Mouse (Mus musculus): ENCODE measurements at regions not wholly inside any gene's neighbourhood (a gene's known extent, or its start where the extent isn't known, plus 50 kb on each side); places are given as distances from the start of the nearest gene placed in this dataset.

DNA sequence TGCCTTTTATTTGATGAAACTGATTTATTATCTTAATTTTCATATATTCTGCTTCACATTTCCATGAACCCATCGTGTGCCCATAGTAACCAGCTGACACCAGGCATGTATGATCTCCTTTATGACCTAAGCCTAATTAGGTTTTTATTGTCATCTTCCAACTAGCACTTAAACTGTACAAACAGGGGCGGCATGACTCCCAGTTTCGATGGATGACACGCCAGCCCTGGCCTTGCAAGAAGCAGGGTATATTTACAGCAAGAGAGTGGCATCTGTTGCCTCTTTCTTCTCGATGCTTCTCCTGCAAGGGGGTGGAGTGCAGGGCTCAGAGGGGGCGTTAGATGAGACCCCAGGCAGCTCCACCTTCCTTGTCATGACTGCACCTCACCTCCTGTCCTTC, 379.8 kb downstream of the Tshz3 start:
- no peak for ATAC-seq (replicated peaks; ENCODE audit: low read depth, poor library complexity, severe bottlenecking)

DNA sequence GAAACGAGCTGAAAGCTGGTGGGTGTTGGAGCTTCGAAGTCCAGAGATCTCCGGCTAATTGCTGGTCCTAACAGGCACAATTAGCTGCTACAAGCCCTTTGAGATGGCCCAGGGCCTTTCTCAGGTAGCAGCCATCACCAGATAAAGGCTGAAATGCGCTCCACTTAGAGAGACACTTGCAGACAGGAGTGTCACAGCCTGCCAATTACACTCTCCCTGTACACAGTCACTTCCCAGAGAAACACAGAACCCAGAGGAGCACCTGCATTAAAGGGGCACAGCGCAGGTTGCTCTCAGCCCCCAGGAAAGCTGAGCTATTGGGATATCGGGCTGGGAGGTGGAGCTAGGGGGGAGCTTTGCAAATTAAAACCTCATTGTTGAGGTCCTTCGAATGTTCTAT, 380.2 kb downstream of the Tshz3 start:
- ATAC-seq (replicated peaks; ENCODE audit: low read depth, poor library complexity, severe bottlenecking): no peak

DNA sequence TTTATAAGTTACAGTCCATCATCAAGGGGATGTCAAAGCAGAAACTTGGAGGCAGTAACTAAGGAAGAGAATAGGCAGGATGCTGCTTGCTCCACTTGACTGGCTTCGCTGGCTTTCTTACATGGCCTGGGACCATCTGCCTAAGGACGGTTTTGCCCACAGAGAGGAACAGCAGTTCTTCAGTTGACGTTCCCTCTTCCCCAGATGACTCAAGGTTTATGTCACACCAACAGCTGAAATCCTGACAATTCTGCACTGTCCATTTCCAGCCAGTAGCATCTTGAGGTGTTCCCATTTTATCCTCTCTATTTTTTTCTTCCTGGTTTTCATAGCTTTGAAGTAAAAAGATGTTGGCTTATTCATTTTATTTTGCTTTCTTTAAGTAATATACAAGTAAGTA, 391.8 kb downstream of the Tshz3 start:
- no peak for ATAC-seq (replicated peaks; ENCODE audit: low read depth, poor library complexity, severe bottlenecking)

DNA sequence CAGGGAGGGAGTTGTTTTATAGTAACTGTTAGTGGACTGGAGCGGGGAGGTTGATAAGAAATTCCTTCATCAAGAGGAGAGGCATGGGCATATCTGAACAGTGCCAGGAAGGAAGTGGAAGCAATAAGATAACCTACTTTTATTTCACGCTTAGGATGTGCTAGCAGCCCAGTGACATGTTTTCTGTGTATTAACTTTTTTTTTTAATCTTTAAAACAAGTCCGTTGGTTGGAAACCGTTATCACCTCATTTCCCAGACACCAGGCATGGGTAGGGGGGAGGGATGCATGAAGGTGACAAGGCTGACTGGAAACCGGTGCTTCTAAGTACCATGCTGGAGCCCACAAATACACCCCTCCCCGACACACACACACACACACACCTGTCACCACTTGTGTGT, 394.7 kb downstream of the Tshz3 start:
- ATAC-seq (replicated peaks; ENCODE audit: low read depth, poor library complexity, severe bottlenecking): no peak

DNA sequence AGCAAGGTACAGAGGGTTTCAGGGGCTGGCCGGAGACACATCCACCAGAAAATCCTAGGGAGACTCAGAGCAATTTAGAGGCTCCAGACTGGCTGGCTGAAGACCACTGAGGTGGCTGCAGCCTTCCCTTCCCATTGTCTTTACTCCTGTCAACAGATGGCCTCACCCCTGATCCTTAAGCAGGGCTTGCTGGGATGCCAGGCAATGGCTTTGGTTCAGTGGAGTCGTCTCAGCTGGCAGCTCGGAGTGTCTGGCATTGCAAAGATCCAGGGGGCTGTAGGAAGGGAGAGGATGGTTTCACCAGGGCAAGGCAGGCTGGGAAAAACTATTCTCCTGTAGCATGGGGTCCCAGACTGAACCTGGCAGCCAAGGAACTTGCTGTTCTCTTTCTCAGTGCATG, 395.8 kb downstream of the Tshz3 start:
- ATAC-seq (replicated peaks; ENCODE audit: low read depth, poor library complexity, severe bottlenecking): no peak

DNA sequence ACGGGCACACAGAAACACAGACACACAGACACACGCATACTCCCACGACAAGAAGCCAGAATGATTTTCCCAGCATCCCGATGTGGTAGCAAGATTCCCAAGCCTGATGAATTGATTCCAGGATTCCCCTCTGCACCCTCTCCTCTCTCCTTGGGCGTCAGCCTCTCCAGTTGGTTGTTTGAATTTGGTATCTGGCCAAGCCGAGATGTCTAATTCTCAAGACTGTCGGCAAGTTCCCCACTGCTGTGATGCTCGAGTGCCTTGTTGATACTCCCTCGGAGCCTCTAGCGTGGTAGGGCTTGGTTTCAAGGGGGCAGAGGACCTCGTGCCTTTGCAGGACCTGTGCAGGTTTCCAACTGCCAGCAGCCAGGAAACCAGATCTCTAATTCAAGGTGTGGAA, 397.9 kb downstream of the Tshz3 start:
- no peak for ATAC-seq (replicated peaks; ENCODE audit: low read depth, poor library complexity, severe bottlenecking)

DNA sequence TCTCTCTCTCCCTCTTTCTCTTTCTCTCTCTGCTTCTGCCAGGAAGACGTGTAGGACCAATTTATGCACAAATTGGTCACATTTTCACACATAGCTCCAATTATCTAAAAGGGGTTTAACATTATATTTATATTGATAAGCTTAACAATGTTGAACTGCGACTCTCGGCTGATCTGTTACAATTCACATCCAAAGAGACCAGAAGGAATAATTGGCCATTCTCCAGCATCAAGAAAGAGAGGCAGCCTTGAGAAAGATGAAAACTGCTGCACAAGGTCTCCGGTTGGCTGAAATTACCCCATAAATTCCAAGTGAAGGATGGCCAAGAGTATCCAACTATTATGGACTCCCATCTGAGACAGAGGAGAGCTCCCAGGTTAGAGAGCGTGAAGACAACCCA, 398.4 kb downstream of the Tshz3 start:
- ATAC-seq (replicated peaks; ENCODE audit: low read depth, poor library complexity, severe bottlenecking): no peak

DNA sequence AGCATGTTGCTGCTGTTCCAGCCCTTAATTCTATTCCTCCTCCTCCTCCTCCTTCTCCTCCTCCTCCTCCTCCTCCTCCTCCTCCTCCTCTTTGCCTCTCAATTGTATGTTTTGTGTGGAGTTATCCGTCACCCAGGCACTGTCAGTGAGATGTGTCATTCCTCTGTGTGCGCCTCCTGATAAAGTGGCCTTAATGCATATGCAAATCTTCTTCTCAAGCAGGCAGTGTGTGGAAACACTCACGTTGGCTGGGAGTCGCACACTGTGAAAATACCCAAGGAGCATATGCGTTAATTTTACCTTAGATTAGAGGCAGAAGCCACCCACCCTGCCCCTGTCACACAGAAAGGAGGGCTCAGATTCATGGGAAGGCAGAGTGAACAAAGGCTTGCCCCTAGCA, 401.0 kb downstream of the Tshz3 start:
- ATAC-seq (replicated peaks; ENCODE audit: low read depth, poor library complexity, severe bottlenecking): no peak

DNA sequence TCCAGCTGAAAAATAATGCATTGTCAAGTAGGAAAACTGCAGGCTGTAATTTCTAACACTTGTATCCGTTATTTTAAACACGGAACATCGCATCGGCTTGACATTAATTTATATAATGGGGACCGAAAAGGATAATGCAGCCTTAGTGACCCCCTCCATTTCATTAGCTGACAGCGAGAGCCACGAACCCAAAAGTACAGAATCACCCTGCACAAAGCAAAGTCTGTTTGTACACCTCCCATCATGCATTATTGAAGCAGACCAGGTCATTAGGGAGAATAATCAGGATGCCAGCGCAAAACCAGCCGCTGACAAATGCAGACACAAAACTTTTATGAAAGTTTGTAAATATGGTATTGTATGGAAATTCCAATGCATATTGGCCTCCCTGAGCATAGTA, 406.8 kb downstream of the Tshz3 start:
- no peak for ATAC-seq (replicated peaks; ENCODE audit: low read depth, poor library complexity, severe bottlenecking)

DNA sequence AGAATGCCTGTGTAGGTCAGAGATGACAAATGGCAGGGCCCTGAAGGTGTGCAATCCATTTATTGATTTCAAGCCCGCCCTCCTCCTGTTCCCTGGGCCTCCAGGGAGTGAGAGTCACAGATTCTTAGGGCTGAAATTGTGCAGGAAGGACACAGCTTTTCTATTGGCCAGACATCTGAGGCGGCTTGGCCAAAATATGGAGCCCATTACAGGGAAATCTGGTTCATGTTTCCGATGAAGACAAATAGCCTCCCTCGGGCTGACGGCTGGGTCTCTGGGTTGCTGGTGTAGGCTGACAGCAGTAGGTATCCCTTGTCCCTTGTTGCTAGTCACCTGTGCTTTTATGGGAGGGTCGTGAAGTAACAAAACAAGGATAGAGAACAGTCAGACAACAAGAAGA, 413.2 kb downstream of the Tshz3 start:
- ATAC-seq (replicated peaks; ENCODE audit: low read depth, poor library complexity, severe bottlenecking): no peak

DNA sequence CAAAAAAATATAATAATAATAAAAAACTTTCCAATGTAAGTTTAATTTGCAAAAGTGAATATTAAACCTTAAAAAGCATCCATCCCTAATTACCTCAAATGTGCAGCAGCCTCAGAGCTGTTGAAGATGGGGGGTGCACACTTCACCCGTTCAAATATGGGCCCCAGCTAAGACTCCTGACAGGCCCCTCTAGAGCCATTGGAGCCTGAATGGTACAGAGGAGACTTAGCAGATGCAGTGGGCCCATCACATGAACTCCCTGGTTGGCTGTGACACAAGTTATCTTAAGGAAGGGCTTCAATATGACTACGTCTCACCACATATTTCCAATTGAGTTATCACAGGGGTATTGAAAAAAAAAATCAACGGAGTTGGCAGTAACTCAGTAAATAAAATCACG, 422.9 kb downstream of the Tshz3 start:
- no peak for ATAC-seq (replicated peaks; ENCODE audit: low read depth, poor library complexity, severe bottlenecking)

DNA sequence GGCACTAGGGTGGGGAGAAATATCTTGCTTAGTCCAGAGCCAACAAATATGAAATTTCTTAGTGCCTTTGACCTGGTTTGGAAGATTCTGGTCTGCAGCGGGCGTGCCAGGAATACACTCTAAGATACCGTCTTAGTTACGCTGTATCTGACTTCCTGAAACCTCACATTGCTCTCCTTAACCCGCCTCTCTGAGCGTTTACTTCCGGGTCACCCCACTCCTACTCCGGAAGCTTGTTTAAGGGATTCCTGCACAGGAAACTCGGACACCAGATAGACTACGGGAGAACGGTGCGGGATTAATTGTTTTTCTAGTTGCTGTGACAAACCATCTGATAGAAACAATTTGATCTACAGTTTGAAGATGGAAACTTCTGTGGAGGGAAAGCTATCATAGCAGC, 442.3 kb downstream of the Tshz3 start:
- no peak for ATAC-seq (replicated peaks; ENCODE audit: low read depth, poor library complexity, severe bottlenecking)

DNA sequence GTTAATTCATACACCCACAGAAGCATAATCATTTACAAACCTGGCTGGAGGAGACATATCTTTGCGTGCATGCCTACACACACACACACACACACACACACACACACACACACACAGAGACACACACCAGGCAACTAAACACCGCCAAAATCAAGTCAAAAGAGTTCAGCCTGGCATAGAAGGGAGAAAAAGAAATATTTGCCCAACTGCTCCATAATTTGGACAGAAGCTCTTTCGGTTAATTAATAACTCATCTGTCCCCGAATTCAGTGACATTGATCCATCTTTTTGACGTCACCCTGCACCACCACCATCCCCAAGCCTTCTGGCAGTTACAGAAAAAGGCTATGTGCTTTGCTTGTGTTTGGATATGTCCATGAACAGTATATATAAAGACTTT, 444.9 kb downstream of the Tshz3 start:
- no peak for ATAC-seq (replicated peaks; ENCODE audit: low read depth, poor library complexity, severe bottlenecking)

DNA sequence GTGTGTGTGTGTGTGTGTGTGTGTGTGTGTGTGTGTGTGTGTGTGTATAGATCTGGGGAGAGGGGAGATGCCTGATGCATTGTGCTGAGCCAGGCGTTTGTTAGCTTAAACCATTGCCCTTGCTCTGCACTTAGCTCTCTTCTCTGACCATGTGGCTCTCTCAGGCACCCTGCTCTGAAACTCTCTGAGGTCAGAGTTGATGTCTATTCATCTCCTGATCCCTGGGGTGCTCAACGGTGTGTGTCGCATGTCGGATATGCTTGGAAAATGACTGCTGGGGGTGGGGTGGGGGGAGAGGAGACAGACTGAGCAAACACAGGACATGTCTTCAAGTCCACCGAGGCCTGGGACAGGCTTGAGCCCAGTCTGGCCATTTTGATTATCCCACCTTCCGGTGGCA, 446.4 kb downstream of the Tshz3 start:
- no peak for ATAC-seq (replicated peaks; ENCODE audit: low read depth, poor library complexity, severe bottlenecking)

DNA sequence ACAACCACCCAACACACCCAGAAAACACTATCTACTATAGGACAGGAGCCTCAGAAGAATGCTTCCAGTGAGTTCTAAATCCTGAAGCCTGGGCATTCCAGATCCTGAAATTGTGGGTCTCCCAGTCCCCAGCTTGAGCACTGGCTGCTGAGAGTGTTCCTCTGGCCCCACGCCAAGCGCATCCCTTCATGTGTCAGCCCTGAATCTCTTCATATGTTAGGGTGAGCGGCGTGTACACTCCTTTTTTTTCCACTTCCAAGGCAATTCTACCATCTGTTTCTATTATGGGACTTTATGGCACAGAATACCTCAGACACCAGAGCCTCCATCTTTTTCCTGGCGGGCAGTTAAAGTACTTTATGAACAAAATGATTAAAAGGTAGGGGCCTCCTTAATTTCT, 451.8 kb downstream of the Tshz3 start:
- no peak for ATAC-seq (replicated peaks; ENCODE audit: low read depth, poor library complexity, severe bottlenecking)

DNA sequence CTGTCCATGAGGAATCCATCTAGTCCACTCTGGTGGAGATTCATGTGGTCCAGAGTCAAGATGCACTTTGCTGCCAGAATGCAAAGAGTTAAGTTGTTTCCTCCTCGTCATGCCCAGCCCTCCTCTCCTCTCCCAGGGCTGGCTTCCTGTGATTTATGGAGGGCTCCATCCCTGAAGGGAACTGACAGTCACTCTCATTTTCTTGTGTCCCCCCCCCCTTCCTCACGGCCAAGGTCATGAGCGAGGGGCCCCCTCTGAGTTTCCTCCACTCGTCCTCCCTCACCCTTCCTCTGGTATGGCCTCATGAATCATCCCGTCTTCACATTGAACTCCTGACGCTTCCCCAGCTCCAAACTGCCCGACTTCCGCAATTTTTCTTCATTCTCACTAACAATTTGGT, 461.9 kb downstream of the Tshz3 start:
- ATAC-seq (replicated peaks; ENCODE audit: low read depth, poor library complexity, severe bottlenecking): no peak

DNA sequence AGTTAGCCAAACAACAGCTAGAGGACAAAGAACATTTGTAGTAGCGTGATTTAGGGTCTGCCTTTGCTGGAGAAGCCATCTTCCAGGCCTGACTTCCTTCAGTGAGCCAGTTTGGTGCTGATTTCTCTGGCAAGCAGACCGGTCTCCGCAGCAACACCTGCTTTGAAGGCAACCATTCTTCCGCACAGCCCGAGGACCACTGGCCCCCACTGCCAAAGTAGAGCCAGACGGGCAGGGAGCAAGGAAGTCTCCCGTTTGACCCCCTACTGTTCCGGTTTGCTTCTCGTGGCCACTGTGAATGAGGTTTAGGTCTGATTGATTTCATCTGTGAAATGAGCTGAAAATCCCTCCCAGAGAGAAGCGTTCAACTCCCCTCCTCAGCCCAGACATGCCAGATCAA, 471.0 kb downstream of the Tshz3 start:
- ATAC-seq (replicated peaks; ENCODE audit: low read depth, poor library complexity, severe bottlenecking): no peak

DNA sequence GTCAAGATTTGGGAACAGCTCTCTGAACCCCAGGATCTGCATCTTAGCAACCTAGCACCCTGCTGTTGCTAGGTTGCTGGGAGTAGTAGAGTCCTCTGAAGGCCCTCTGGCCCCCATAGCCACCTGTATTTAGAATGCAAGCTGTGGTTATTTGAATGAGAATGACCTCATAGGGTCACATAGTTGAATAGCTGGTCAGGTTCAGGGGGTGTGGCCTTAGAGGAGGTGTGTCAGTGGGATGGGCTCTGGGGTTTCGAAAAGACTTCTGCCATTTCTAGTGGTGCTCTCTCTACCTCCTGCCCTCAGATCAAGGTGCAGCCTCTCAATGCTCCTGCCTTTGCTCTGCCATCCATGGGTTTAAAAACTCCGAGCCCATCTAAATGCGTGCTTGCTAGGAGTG, 477.8 kb downstream of the Tshz3 start:
- no peak for ATAC-seq (replicated peaks; ENCODE audit: low read depth, poor library complexity, severe bottlenecking)

DNA sequence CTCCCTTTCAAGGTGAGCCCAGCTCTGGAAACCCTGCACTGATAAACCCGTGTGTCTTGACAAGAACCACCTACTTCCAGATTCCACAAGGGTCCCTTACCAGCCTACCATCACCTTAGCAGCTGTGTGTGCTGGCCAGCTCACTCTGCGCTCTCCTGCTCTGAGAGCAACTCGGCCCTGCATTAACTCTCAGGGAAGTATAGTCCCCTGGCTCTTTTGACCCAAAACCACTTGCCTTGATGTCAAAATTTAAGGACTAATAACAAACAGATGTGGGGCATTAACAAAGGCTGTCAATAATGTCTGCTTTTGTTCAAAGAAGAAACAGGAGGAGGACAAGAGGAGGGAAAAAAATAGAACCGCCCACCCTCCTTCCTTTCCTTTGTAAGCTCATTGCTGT, 480.3 kb downstream of the Tshz3 start:
- no peak for ATAC-seq (replicated peaks; ENCODE audit: low read depth, poor library complexity, severe bottlenecking)

DNA sequence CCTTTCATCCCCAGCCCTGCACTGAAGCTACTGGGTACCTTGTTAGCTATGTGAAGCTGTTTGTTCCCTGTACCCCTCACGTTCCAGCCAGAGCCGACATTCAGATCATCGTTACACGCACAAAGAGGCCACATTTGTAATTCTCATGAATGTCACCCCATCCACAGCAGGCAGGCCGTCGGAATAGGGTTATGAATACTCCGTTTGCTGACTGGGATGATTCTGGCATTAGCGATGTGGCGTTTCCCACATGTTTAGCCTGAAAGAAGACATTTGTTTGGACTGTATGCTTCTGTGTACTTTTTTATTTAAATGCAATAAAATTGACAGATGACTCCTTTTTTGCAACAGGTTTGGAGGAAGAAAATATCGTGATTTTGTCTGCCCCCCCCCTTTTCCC, 482.0 kb downstream of the Tshz3 start:
- ATAC-seq (replicated peaks; ENCODE audit: low read depth, poor library complexity, severe bottlenecking): no peak

DNA sequence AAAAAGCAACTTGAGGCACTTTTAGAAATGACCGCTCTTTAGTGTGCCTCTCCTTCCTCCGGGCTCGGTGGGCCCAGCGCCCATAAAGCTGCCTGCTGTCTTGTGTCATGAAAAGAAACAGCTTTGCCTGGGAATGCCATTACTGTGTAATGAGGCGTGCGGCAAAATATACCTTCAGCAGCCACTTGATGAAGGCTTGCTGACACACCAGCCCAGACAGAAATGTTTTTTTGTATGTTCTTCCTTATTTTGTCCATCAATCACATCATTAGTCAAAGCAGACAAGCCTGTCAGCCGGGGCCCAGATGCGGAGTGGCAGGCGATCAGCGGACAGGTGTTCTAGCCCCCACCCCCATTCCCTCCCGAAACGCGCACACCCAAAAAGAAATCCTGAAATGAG, 482.5 kb downstream of the Tshz3 start:
- ATAC-seq (replicated peaks; ENCODE audit: low read depth, poor library complexity, severe bottlenecking): no peak

DNA sequence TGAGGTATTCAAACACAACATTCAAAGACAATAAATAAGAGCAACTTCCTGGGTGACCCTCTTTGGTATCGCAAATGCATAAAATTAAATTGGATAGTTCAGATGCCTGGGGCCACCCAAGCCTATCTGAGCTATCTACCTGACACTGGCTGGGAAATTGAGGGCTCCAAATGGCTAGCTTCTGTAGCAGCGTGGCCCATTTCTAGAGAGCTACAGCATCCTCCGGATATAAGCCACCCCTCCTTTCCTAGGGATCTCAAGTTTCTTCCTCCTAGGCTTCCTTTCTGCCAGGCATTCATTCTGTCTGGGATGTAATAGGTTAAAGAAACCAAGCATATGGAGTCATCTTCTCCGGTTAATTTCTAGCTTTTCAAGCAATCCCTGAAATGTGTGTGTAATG, 483.2 kb downstream of the Tshz3 start:
- ATAC-seq (replicated peaks; ENCODE audit: low read depth, poor library complexity, severe bottlenecking): no peak

DNA sequence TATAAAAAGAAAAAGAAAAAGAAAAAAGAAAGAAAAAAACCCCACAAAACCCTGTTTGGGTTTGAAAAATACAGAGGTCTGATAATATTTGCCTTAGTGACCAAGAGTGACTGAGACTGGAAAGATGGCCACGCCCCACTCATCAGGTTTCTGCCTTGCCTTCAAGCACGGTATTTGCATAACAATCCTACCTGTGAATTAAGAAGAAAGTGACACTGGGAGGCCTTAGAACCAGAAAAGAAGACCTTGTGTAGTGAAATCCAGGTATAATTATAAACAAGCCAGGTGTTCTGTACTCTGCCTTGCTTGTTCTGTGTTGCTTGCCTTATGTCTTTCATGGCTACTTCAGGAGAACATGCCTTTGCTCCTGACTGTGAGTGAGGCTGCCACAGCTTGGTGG, 494.6 kb downstream of the Tshz3 start:
- ATAC-seq (replicated peaks; ENCODE audit: low read depth, poor library complexity, severe bottlenecking): no peak

All from common myeloid progenitor, adult 5-6 weeks (primary cell).